Mouse (Mus musculus) small intestine, adult 2 months (tissue): Measurements from ENCODE around the gene Rab6a. TPM values are rescaled to one million over a fixed set of nuclear protein-coding genes. Genes with fewer than 3 reads are reported as not detected.

ENCODE experiments used
- H3K27ac ChIP-seq: fragments of 200-500 bp; 2 replicates; pipeline ENCODE4 v1.5.1; 2012; ENCODE audit warnings: low read depth, low read length, control low read depth, inconsistent platforms; ENCODE audit not compliant: insufficient read depth
- H3K27me3 ChIP-seq: fragments of 200-500 bp; 2 replicates; pipeline ENCODE4 v1.6.1; 2012; ENCODE audit warnings: mild to moderate bottlenecking, moderate library complexity, low read length, inconsistent platforms; ENCODE audit not compliant: control insufficient read depth, insufficient read depth
- H3K36me3 ChIP-seq: fragments of 200-500 bp; 2 replicates; pipeline ENCODE4 v1.6.1; 2012; ENCODE audit warnings: mild to moderate bottlenecking, low read length, control low read depth, inconsistent platforms; ENCODE audit not compliant: control insufficient read depth, insufficient read depth
- H3K4me1 ChIP-seq: fragments of 200-500 bp; 2 replicates; pipeline ENCODE4 v1.6.1; 2012; ENCODE audit warnings: low read length, inconsistent platforms, mixed read lengths; ENCODE audit not compliant: control insufficient read depth, insufficient read depth, insufficient read length
- H3K4me3 ChIP-seq: fragments of 200-500 bp; 2 replicates; pipeline ENCODE4 v1.5.1; 2012; ENCODE audit warnings: low read depth, mild to moderate bottlenecking, control low read depth, inconsistent platforms, low read length, moderate library complexity
- CTCF ChIP-seq: fragments of 200-500 bp; IDR thresholded peaks from 2 replicates; pipeline ENCODE4 v1.5.1; 2012; ENCODE audit warnings: low read depth, mild to moderate bottlenecking, control low read depth, inconsistent platforms, low read length, moderate library complexity, mixed read lengths; ENCODE audit not compliant: insufficient replicate concordance, insufficient read length; ENCODE audit errors: extremely low read depth
- POLR2A ChIP-seq: fragments of 200-500 bp; IDR thresholded peaks from 2 replicates; pipeline ENCODE4 v1.6.1; 2012; ENCODE audit warnings: low read depth, mild to moderate bottlenecking, control low read depth, inconsistent platforms, low read length, moderate library complexity
- WGBS: fragments of 180-500 bp; shearing (Covaris S2); methylation state at CpG from one replicate; pipeline ENCODE4 v1.1.7; 2018; 5-methylcytosine and 5-hydroxymethylcytosine counted together
- polyA plus RNA-seq: library from polyadenylated mRNA; depleted of rRNA; stranded (reverse); fragments of >200 nt; gene quantifications from 2 replicates; pipeline ENCODE4 v1.2.3, GENCODE M21; 2012

Rab6a gene
- polyA plus RNA-seq, 1 experiment = 44.3 TPM

- H3K36me3 ChIP-seq = no peaks in the 10 kb centered on the region
- H3K4me1 ChIP-seq = no peaks in the 10 kb centered on the region
- H3K4me3 ChIP-seq = no peak overlapping the region
- H3K27ac ChIP-seq = no peak overlapping the region; the same call in 1 of the 2 replicates
- H3K27me3 ChIP-seq = no peaks in the 10 kb centered on the region
- WGBS = 61% methylated on average over 11 of the region's 11 CpGs
- TF ChIP-seq POLR2A (no peak), CTCF (no peak)
Observed at GRCm38 (mm10) chr7:100663729-100664304, 56.6 kb downstream of the Rab6a start.

- no peaks in the 10 kb centered on the region for H3K27me3 ChIP-seq
- H3K36me3 ChIP-seq = no peaks in the 10 kb centered on the region
- H3K4me1 ChIP-seq = no peaks in the 10 kb centered on the region
- WGBS = 85% methylated on average over 5 of the region's 5 CpGs
- no peak overlapping the region for H3K27ac ChIP-seq
- TF ChIP-seq POLR2A = no peak
- TF ChIP-seq CTCF = no peak
- no peak overlapping the region for H3K4me3 ChIP-seq
Observed at GRCm38 (mm10) chr7:100670646-100671045, 63.4 kb downstream of the Rab6a start.

DNA sequence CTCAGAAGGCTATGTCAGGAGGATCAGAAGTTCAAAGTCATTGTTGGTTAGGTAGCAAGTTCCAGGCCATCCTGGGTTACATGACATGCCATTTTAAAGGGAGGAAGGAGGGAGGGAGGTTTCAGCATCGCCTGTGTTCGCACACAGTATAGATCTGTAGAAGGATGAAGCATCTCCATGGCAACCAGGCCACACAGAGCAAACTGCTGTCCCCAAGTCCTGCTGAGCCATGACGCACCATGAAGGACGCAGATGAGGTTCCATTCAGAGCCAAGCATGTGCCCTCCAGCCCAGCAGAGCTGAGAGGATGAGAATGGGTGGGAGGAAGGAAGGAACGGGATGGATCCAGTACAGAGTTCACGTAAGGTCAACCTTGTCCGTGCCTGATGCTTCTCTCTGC, 66.2 kb downstream of the Rab6a start:
- 73% methylated on average over 7 of the region's 7 CpGs for WGBS
- Histone ChIP-seq H3K4me3 (no peak overlapping the region), H3K4me1 (no peaks in the 10 kb centered on the region), H3K36me3 (no peaks in the 10 kb centered on the region), H3K27ac (no peak overlapping the region), H3K27me3 (no peaks in the 10 kb centered on the region)
- TF ChIP-seq POLR2A (no peak), CTCF (no peak)

GRCm38 (mm10) chr7:100674941-100675340, 67.7 kb downstream of the Rab6a start:
- Histone ChIP-seq H3K4me1 (peaks cover 3% of the 10 kb centered on the region), H3K27ac (no peak overlapping the region), H3K4me3 (no peak overlapping the region), H3K36me3 (no peaks in the 10 kb centered on the region), H3K27me3 (no peaks in the 10 kb centered on the region)
- TF ChIP-seq CTCF (no peak), POLR2A (no peak)
- 85% methylated on average over 2 of the region's 2 CpGs for WGBS

DNA sequence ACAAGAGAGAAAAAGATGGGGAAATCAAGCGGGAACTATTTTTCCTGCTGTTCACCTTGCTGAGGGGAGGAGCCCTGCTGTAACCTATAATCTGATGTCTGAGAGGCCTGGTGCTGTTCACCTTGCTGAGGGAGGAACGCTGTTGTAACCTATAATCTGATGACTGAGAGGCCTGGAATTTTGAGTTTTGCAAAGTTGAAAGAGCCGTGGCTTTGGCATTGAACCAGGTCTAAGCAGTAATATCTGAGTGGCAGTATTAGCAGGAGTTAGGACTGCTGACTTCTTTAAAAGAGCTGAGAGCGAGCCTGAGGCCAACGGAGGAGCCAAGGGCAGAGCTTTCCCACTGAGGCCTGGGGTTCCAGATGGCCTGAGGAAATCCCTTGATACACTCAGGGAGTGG, 70.8 kb downstream of the Rab6a start:
- peaks cover 3% of the 10 kb centered on the region for H3K4me1 ChIP-seq
- no peaks in the 10 kb centered on the region for H3K27me3 ChIP-seq
- H3K27ac ChIP-seq = no peak overlapping the region
- no peaks in the 10 kb centered on the region for H3K36me3 ChIP-seq
- no peak overlapping the region for H3K4me3 ChIP-seq
- TF ChIP-seq POLR2A (no peak), CTCF (no peak)
- 75% methylated on average over 5 of the region's 5 CpGs for WGBS

- TF ChIP-seq POLR2A (no peak), CTCF (no peak)
- H3K27ac ChIP-seq = no peak overlapping the region
- peaks cover 3% of the 10 kb centered on the region for H3K4me1 ChIP-seq
- H3K36me3 ChIP-seq = no peaks in the 10 kb centered on the region
- H3K4me3 ChIP-seq = no peak overlapping the region
- WGBS = 38% methylated on average over 15 of the region's 15 CpGs
- no peaks in the 10 kb centered on the region for H3K27me3 ChIP-seq
Observed at GRCm38 (mm10) chr7:100678948-100679880, 72.0 kb downstream of the Rab6a start.

GRCm38 (mm10) chr7:100681132-100681531, 73.9 kb downstream of the Rab6a start:
- 56% methylated on average over 5 of the region's 5 CpGs for WGBS
- H3K27me3 ChIP-seq = no peaks in the 10 kb centered on the region

More at GRCm38 (mm10) chr7:100681132-100681531, 73.9 kb downstream of the Rab6a start:
- Histone ChIP-seq H3K27ac (no peak overlapping the region), H3K36me3 (no peaks in the 10 kb centered on the region), H3K4me3 (no peak overlapping the region), H3K4me1 (peaks cover 3% of the 10 kb centered on the region)
- TF ChIP-seq CTCF (no peak), POLR2A (no peak)
